ENCODE assay signal across 8 mouse cellular contexts in the genomic region with DNA sequence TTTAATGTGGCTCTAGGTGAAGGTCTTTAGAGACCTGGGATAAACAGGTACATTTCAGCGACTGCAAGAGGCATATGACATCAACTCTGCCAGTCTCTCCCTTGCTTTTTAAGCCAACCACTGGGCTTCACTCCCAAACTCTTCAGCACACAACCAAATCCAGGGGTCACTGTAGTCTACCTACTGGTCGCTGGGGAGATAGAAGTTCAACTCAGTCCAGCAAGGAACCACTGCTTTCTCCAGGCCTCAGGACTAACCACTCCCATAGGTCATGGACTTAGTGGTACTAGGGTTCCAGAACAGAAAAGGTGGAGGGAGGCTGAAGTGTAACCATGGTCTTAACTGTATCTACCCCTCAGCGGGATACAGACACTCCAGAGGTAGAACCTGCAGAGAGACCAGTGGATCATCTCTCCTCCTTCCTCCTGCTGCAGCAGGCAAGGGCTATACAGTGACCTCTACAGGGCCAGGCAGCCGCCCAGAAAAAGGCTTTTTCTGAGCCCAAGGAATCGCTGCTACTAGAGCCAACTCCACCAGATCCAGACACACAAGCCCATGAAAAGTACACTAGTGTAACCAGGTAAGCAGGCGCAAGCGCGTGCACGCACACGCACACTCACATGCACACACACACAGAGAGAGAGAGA. TPM values are rescaled to one million over a fixed set of nuclear protein-coding genes. Genes with fewer than 3 reads are reported as not detected.
DNase-seq lines count a peak whose midpoint lies in the region; ATAC-seq and TF ChIP-seq lines count a peak whose summit lies in the region.

No protein-coding gene starts in this region.

- H3K4me2 ChIP-seq in forebrain, embryonic 11.5 days (ENCODE audit: low read depth, low read length, severe bottlenecking) = no peak overlapping the region
- H3K4me2 ChIP-seq in intestine, postnatal 0 days (replicated peaks; ENCODE audit: low read depth) = peak overlapping the region; percentile 97
- peak overlapping the region; percentile 96 for H3K4me2 ChIP-seq in neural tube, embryonic 14.5 days (ENCODE audit: low read depth, low read length)

- 77% methylated on average over 10 of the region's 10 CpGs for WGBS in forebrain, embryonic 11.5 days
- 73% methylated on average over 10 of the region's 10 CpGs for WGBS in intestine, postnatal 0 days
- WGBS in neural tube, embryonic 14.5 days = 73% methylated on average over 10 of the region's 10 CpGs

- no peaks in the 10 kb centered on the region for H3K9me3 ChIP-seq in forebrain, embryonic 11.5 days (ENCODE audit: control insufficient read depth, low read length)
- no peaks in the 10 kb centered on the region for H3K9me3 ChIP-seq in intestine, postnatal 0 days (ENCODE audit: control insufficient read depth)
- no peaks in the 10 kb centered on the region for H3K9me3 ChIP-seq in neural tube, embryonic 14.5 days (ENCODE audit: control insufficient read depth, low read length)

- H3K27ac ChIP-seq in left cerebral cortex, adult 2 months = peak overlapping the region; percentile 67; the same call in 1 of the 2 replicates
- no peak overlapping the region for H3K27ac ChIP-seq in forebrain, embryonic 11.5 days (ENCODE audit: low read depth, low read length)
- H3K27ac ChIP-seq in intestine, postnatal 0 days (ENCODE audit: low read depth, low read length) = no peak overlapping the region
- no peak overlapping the region for H3K27ac ChIP-seq in neural tube, embryonic 14.5 days (ENCODE audit: low read depth, low read length)

- intact Hi-C loops in left cerebral cortex, adult 2 months (cut with DNase I) = no loop called here
- intact Hi-C loops in left cerebral cortex, postnatal 4 days (cut with DNase I) = no loop called here

- H3K27me3 ChIP-seq in forebrain, embryonic 11.5 days (ENCODE audit: control insufficient read depth, insufficient read depth, low read length) = peaks cover 8% of the 10 kb centered on the region
- 0 out of 2 replicates have a peak, but pooled peaks cover 3% of the 10 kb centered on the region for H3K27me3 ChIP-seq in intestine, postnatal 0 days (replicated peaks; ENCODE audit: control insufficient read depth, insufficient read depth, low read length)
- H3K27me3 ChIP-seq in neural tube, embryonic 14.5 days (ENCODE audit: control insufficient read depth, insufficient read depth, low read length) = no peaks in the 10 kb centered on the region; the same call in 1 of the 2 replicates

- ATAC-seq in forebrain, embryonic 11.5 days (replicated peaks; ENCODE audit: low FRiP score) = no peak
- no peak for ATAC-seq in intestine, postnatal 0 days
- ATAC-seq in neural tube, embryonic 14.5 days (ENCODE audit: low read depth) = no peak

- H3K36me3 ChIP-seq in forebrain, embryonic 11.5 days (ENCODE audit: control insufficient read depth, insufficient read depth, low read length) = no peaks in the 10 kb centered on the region
- H3K36me3 ChIP-seq in intestine, postnatal 0 days (ENCODE audit: control insufficient read depth, insufficient read depth) = no peaks in the 10 kb centered on the region; the same call in 1 of the 2 replicates
- H3K36me3 ChIP-seq in neural tube, embryonic 14.5 days (ENCODE audit: control insufficient read depth, insufficient read depth, low read length) = no peaks in the 10 kb centered on the region

- peaks cover 8% of the 10 kb centered on the region for H3K4me1 ChIP-seq in forebrain, embryonic 11.5 days (replicated peaks; ENCODE audit: control insufficient read depth, insufficient read depth, low read length)
- H3K4me1 ChIP-seq in intestine, postnatal 0 days (replicated peaks; ENCODE audit: control insufficient read depth, insufficient read depth, low read length) = 0 out of 2 replicates have a peak, but pooled peaks cover 4% of the 10 kb centered on the region
- H3K4me1 ChIP-seq in neural tube, embryonic 14.5 days (ENCODE audit: control insufficient read depth, insufficient read depth, low read length) = no peaks in the 10 kb centered on the region

- TF ChIP-seq CTCF in left cerebral cortex, adult 2 months (IDR thresholded peaks at IDR 0.05) = no peak
- TF ChIP-seq CTCF in intestine, postnatal 0 days (IDR thresholded peaks at IDR 0.05; ENCODE audit: low read depth) = peak; percentile 38

- H3K4me3 ChIP-seq in left cerebral cortex, adult 2 months = peak overlapping the region; percentile 94
- H3K4me3 ChIP-seq in forebrain, embryonic 11.5 days (ENCODE audit: low read depth, low read length) = 0 out of 2 replicates have a peak overlapping the region, but pooled peaks have one; percentile 49
- peak overlapping the region; percentile 71 for H3K4me3 ChIP-seq in intestine, postnatal 0 days (ENCODE audit: low read depth, low read length)
- peak overlapping the region; percentile 70 for H3K4me3 ChIP-seq in neural tube, embryonic 14.5 days (ENCODE audit: low read depth, low read length)

- H3K9ac ChIP-seq in forebrain, embryonic 11.5 days (ENCODE audit: low read length) = no peak overlapping the region
- no peak overlapping the region for H3K9ac ChIP-seq in intestine, postnatal 0 days (ENCODE audit: low read depth, low read length)
- peak overlapping the region; percentile 87; the same call in 1 of the 2 replicates for H3K9ac ChIP-seq in neural tube, embryonic 14.5 days (replicated peaks; ENCODE audit: low read depth, low read length)

- no peak for DNase-seq in left cerebral cortex, adult 2 months (ENCODE audit: extremely low spot score in 1 of 2, low spot score in 2 of 2)
- DNase-seq in left cerebral cortex, postnatal 4 days = no peak
- no peak for DNase-seq in forebrain, embryonic 11.5 days (ENCODE audit: low spot score)
- no peak for DNase-seq in layer of hippocampus, adult 8-10 months (ENCODE audit: low spot score in 2 of 2)
- no peak for DNase-seq in yolk sac, embryonic 10.5 days (ENCODE audit: low spot score)
- no peak for DNase-seq in gastrocnemius, adult 18-20 months (ENCODE audit: low spot score)

RNA-seq across cellular contexts. Expression of a gene that starts 1.3 kb away (rescaled TPM):
- 10 to 100 TPM; 50.2 to 51.0 TPM for total RNA-seq in left cerebral cortex, adult 2 months (2021)
- 10 to 100 TPM; 40.2 to 43.6 TPM for total RNA-seq in left cerebral cortex, postnatal 4 days (2021)
- polyA plus RNA-seq in forebrain, embryonic 11.5 days (2014; fragmentation: Nextera tagmentation; extraction: Ambion mirVana) = 26.8 and 32.3 TPM in 2 replicates
- polyA plus RNA-seq in intestine, postnatal 0 days (2015; fragmentation: Nextera tagmentation; extraction: Ambion mirVana) = 26.5 and 30.1 TPM in 2 replicates
- polyA plus RNA-seq in neural tube, embryonic 14.5 days (2014; fragmentation: Nextera tagmentation; extraction: Ambion mirVana) = 49.3 and 52.6 TPM in 2 replicates
- total RNA-seq in layer of hippocampus, adult 8-10 months (2022) = 10 to 100 TPM; 41.9 to 48.7 (median 44.1) TPM
- 10 to 100 TPM; 31.8 to 55.0 TPM for total RNA-seq in gastrocnemius, adult 18-20 months (2021)

RNA-seq across cellular contexts. Expression of a gene that starts 9.4 kb away (rescaled TPM):
- total RNA-seq in left cerebral cortex, adult 2 months (2021) = 1 to 10 TPM in 1 of 2 experiments, under 1 TPM in 1; 0.58 to 1.4 TPM
- total RNA-seq in left cerebral cortex, postnatal 4 days (2021) = under 1 TPM in 1 of 2 experiments, not detected in 1; 0.66 TPM
- 0.32 TPM in 1 of 2 replicates, not detected in the other for polyA plus RNA-seq in forebrain, embryonic 11.5 days (2014; fragmentation: Nextera tagmentation; extraction: Ambion mirVana)
- 0.20 TPM in 1 of 2 replicates, not detected in the other for polyA plus RNA-seq in intestine, postnatal 0 days (2015; fragmentation: Nextera tagmentation; extraction: Ambion mirVana)
- polyA plus RNA-seq in neural tube, embryonic 14.5 days (2014; fragmentation: Nextera tagmentation; extraction: Ambion mirVana) = not detected in 2 replicates
- total RNA-seq in layer of hippocampus, adult 8-10 months (2022) = 1 to 10 TPM in 3 of 4 experiments, not detected in 1; 1.1 to 2.6 (median 2.5) TPM
- total RNA-seq in gastrocnemius, adult 18-20 months (2021) = not detected

RNA-seq across cellular contexts. Expression of a gene that starts 16.4 kb away (rescaled TPM):
- 1 to 10 TPM; 5.5 to 5.7 TPM for total RNA-seq in left cerebral cortex, adult 2 months (2021)
- 1 to 10 TPM; 7.0 to 8.5 TPM for total RNA-seq in left cerebral cortex, postnatal 4 days (2021)
- polyA plus RNA-seq in forebrain, embryonic 11.5 days (2014; fragmentation: Nextera tagmentation; extraction: Ambion mirVana) = 20.0 TPM in 2 replicates
- polyA plus RNA-seq in intestine, postnatal 0 days (2015; fragmentation: Nextera tagmentation; extraction: Ambion mirVana) = 5.0 and 5.5 TPM in 2 replicates
- 6.8 and 7.3 TPM in 2 replicates for polyA plus RNA-seq in neural tube, embryonic 14.5 days (2014; fragmentation: Nextera tagmentation; extraction: Ambion mirVana)
- total RNA-seq in layer of hippocampus, adult 8-10 months (2022) = 1 to 10 TPM; 6.5 to 9.1 (median 7.6) TPM
- 1 to 10 TPM; 2.5 to 3.5 TPM for total RNA-seq in gastrocnemius, adult 18-20 months (2021)

RNA-seq across cellular contexts. Expression of a gene that starts 16.4 kb away (rescaled TPM):
- 100 to 1,000 TPM; 140 to 159 TPM for total RNA-seq in left cerebral cortex, adult 2 months (2021)
- 100 to 1,000 TPM; 152 to 158 TPM for total RNA-seq in left cerebral cortex, postnatal 4 days (2021)
- polyA plus RNA-seq in forebrain, embryonic 11.5 days (2014; fragmentation: Nextera tagmentation; extraction: Ambion mirVana) = 77.6 and 87.4 TPM in 2 replicates
- 24.7 and 25.8 TPM in 2 replicates for polyA plus RNA-seq in intestine, postnatal 0 days (2015; fragmentation: Nextera tagmentation; extraction: Ambion mirVana)
- polyA plus RNA-seq in neural tube, embryonic 14.5 days (2014; fragmentation: Nextera tagmentation; extraction: Ambion mirVana) = 74.7 and 87.7 TPM in 2 replicates
- total RNA-seq in layer of hippocampus, adult 8-10 months (2022) = 100 to 1,000 TPM; 149 to 212 (median 191) TPM
- 100 to 1,000 TPM in 1 of 2 experiments, 10 to 100 TPM in 1; 83.2 to 105 TPM for total RNA-seq in gastrocnemius, adult 18-20 months (2021)

RNA-seq across cellular contexts. Expression of a gene that starts 20.6 kb away (rescaled TPM):
- 10 to 100 TPM; 41.6 to 49.0 TPM for total RNA-seq in left cerebral cortex, adult 2 months (2021)
- 10 to 100 TPM; 45.5 to 48.5 TPM for total RNA-seq in left cerebral cortex, postnatal 4 days (2021)
- polyA plus RNA-seq in forebrain, embryonic 11.5 days (2014; fragmentation: Nextera tagmentation; extraction: Ambion mirVana) = 37.6 and 38.4 TPM in 2 replicates
- polyA plus RNA-seq in intestine, postnatal 0 days (2015; fragmentation: Nextera tagmentation; extraction: Ambion mirVana) = 13.4 and 13.5 TPM in 2 replicates
- polyA plus RNA-seq in neural tube, embryonic 14.5 days (2014; fragmentation: Nextera tagmentation; extraction: Ambion mirVana) = 22.6 and 24.5 TPM in 2 replicates
- 10 to 100 TPM; 36.8 to 41.6 (median 38.2) TPM for total RNA-seq in layer of hippocampus, adult 8-10 months (2022)
- total RNA-seq in gastrocnemius, adult 18-20 months (2021) = 10 to 100 TPM; 23.1 to 25.4 TPM
